18 mouse cellular contexts compared by ENCODE assay signal in the genomic region with DNA sequence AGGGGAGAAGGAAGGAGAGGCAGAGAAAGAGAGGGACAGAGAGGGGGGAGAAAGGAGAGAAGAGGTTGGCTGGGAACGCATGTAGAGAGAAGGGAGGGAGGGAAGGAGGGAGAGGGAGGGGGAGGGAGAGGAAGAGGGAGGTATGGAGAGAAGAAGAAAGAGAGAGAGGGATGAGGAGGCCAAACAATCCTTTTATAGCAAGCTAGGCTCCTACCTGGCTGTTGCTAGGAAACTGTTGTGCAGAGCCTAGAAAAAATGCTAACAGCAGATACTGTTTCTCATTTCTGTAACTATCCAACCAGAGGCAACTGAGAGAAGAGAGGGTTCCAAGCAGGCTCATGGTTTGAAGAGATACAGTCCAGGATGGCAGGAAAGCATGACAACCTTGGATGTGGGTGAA.
A peak's percentile ranks its signal among the peaks of the same experiment; 100 is the strongest.
DNase-seq lines count a peak whose midpoint lies in the region; ATAC-seq and TF ChIP-seq lines count a peak whose summit lies in the region.
"Had no signal": no experiment of that assay in that cellular context is flagged by ENCODE, and none has a peak within 500 bp of the region (broad histone marks: within the 10 kb centered on the region; RNA-seq: fewer than 3 reads in every experiment).

No protein-coding gene starts in this region.

- no peak overlapping the region for H3K4me2 ChIP-seq in hindbrain, embryonic 13.5 days
- H3K4me2 ChIP-seq in hindbrain, postnatal 0 days (ENCODE audit: low read depth, low read length) = no peak overlapping the region
- H3K4me2 ChIP-seq in lung, embryonic 15.5 days = no peak overlapping the region
- H3K4me2 ChIP-seq: embryonic facial prominence, embryonic 12.5 days; forebrain, embryonic 13.5 days; hindbrain, embryonic 12.5 days had no signal

- no peak for TF ChIP-seq POLR2A in cortical plate, adult 2 months (IDR thresholded peaks at IDR 0.05; ENCODE audit: extremely low read depth, insufficient read depth, low read length)

- peak overlapping the region; percentile 30; the same call in 1 of the 2 replicates for H3K27ac ChIP-seq in hindbrain, embryonic 13.5 days
- H3K27ac ChIP-seq in hindbrain, postnatal 0 days = no peak overlapping the region
- H3K27ac ChIP-seq in lung, embryonic 15.5 days = peak overlapping the region; percentile 53; the same call in 1 of the 2 replicates
- H3K27ac ChIP-seq in cortical plate, adult 2 months (ENCODE audit: insufficient read depth, low read length) = peak overlapping the region; percentile 32; the same call in 1 of the 2 replicates
- H3K27ac ChIP-seq: embryonic facial prominence, embryonic 12.5 days; forebrain, embryonic 13.5 days; gastrocnemius, adult 2 months; hindbrain, embryonic 12.5 days had no signal

- H3K36me3 ChIP-seq in hindbrain, embryonic 13.5 days = no peaks in the 10 kb centered on the region
- H3K36me3 ChIP-seq in hindbrain, postnatal 0 days (ENCODE audit: insufficient read depth, low read length) = no peaks in the 10 kb centered on the region
- H3K36me3 ChIP-seq in lung, embryonic 15.5 days = no peaks in the 10 kb centered on the region
- H3K36me3 ChIP-seq: embryonic facial prominence, embryonic 12.5 days; hindbrain, embryonic 12.5 days had no signal

- WGBS in hindbrain, embryonic 13.5 days = 54% methylated on average over 1 of the region's 1 CpGs
- 29% methylated on average over 1 of the region's 1 CpGs for WGBS in hindbrain, postnatal 0 days
- 20% methylated on average over 1 of the region's 1 CpGs for WGBS in lung, embryonic 15.5 days

- intact Hi-C loops in heart, postnatal 36 days (cut with DNase I) = no loop called here

- no peaks in the 10 kb centered on the region for H3K27me3 ChIP-seq in hindbrain, embryonic 13.5 days
- H3K27me3 ChIP-seq in hindbrain, postnatal 0 days (ENCODE audit: insufficient read depth, low read length) = no peaks in the 10 kb centered on the region
- H3K27me3 ChIP-seq in lung, embryonic 15.5 days = no peaks in the 10 kb centered on the region
- H3K27me3 ChIP-seq: embryonic facial prominence, embryonic 12.5 days; forebrain, embryonic 13.5 days; heart, embryonic 12.5 days; hindbrain, embryonic 12.5 days had no signal

- no peak for TF ChIP-seq CTCF in hindbrain, postnatal 0 days (IDR thresholded peaks at IDR 0.05; ENCODE audit: low read depth)
- TF ChIP-seq CTCF in cortical plate, adult 2 months (IDR thresholded peaks at IDR 0.05; ENCODE audit: extremely low read depth, insufficient read depth, low read length) = no peak

- 0 out of 2 replicates have a peak, but pooled peaks cover 2% of the 10 kb centered on the region for H3K4me1 ChIP-seq in hindbrain, embryonic 13.5 days (replicated peaks)
- H3K4me1 ChIP-seq in hindbrain, postnatal 0 days (ENCODE audit: insufficient read depth, low read length) = no peaks in the 10 kb centered on the region
- peaks cover 5% of the 10 kb centered on the region; the same call in 1 of the 2 replicates for H3K4me1 ChIP-seq in lung, embryonic 15.5 days
- H3K4me1 ChIP-seq in cortical plate, adult 2 months (ENCODE audit: control insufficient read depth, insufficient read depth, low read length) = 0 out of 2 replicates have a peak, but pooled peaks cover 3% of the 10 kb centered on the region
- H3K4me1 ChIP-seq: embryonic facial prominence, embryonic 12.5 days; forebrain, embryonic 13.5 days; heart, embryonic 12.5 days; hindbrain, embryonic 12.5 days had no signal

- H3K9me3 ChIP-seq in hindbrain, embryonic 13.5 days = peaks cover 7% of the 10 kb centered on the region; the same call in 1 of the 2 replicates
- no peaks in the 10 kb centered on the region for H3K9me3 ChIP-seq in hindbrain, postnatal 0 days (ENCODE audit: low read length)
- no peaks in the 10 kb centered on the region for H3K9me3 ChIP-seq in lung, embryonic 15.5 days

- no peak overlapping the region for H3K4me3 ChIP-seq in hindbrain, embryonic 13.5 days
- no peak overlapping the region for H3K4me3 ChIP-seq in hindbrain, postnatal 0 days (ENCODE audit: low read length)
- no peak overlapping the region for H3K4me3 ChIP-seq in lung, embryonic 15.5 days
- H3K4me3 ChIP-seq in cortical plate, adult 2 months (ENCODE audit: insufficient read depth, low read length) = no peak overlapping the region
- H3K4me3 ChIP-seq: embryonic facial prominence, embryonic 12.5 days; forebrain, embryonic 13.5 days; gastrocnemius, adult 2 months; heart, embryonic 12.5 days; hindbrain, embryonic 12.5 days had no signal

- H3K9ac ChIP-seq in hindbrain, embryonic 13.5 days = no peak overlapping the region
- no peak overlapping the region for H3K9ac ChIP-seq in hindbrain, postnatal 0 days (replicated peaks; ENCODE audit: low read length)
- no peak overlapping the region for H3K9ac ChIP-seq in lung, embryonic 15.5 days
- H3K9ac ChIP-seq: embryonic facial prominence, embryonic 12.5 days; forebrain, embryonic 13.5 days; heart, embryonic 12.5 days; hindbrain, embryonic 12.5 days had no signal

- no peak for DNase-seq in hindbrain, postnatal 0 days (ENCODE audit: low spot score)
- no peak for DNase-seq in lung, postnatal 14 days
- DNase-seq in brain, adult 2 months (ENCODE audit: low read depth, low spot score) = peak; percentile 53
- no peak for DNase-seq in heart, postnatal 36 days
- DNase-seq: adrenal gland, adult 2 months; adrenal gland, postnatal 25 days; cerebellum, adult 2 months; cerebellum, postnatal 14 days; gastrocnemius, adult 2 months; gastrocnemius, postnatal 25 days; kidney, adult 11 months had no signal

- ATAC-seq in hindbrain, embryonic 13.5 days (ENCODE audit: low FRiP score) = no peak
- no peak for ATAC-seq in hindbrain, postnatal 0 days
- ATAC-seq in lung, embryonic 15.5 days (ENCODE audit: borderline replicate concordance, extremely low read depth, low FRiP score, low TSS enrichment) = no peak
- ATAC-seq: forebrain, embryonic 13.5 days had no signal
